Comparison of ENCODE assay signal across 11 mouse cellular contexts in the genomic region with DNA sequence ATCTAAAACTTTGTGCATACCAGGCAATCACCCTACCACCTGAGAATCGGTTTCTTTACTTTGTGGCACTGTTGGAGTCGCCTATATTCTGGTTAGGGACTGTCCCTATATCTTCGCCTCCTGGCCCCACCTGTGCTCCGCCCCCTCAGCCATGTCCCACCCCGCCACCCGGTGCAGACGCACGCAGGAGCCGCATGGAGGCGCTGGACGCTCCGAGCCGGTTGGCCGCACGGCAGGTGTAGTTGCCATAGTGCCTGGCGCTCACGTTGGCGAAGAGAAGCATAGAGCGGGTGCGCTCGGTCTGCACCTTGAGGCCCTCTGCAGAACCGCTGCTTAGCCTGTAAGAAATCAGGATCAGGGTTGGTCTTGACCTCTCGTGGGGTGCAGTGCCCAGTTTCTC. TPM values are rescaled to one million over a fixed set of nuclear protein-coding genes. Genes with fewer than 3 reads are reported as not detected.
A peak's percentile ranks its signal among the peaks of the same experiment; 100 is the strongest.
DNase-seq lines count a peak whose midpoint lies in the region; ATAC-seq and TF ChIP-seq lines count a peak whose summit lies in the region.
"Had no signal": no experiment of that assay in that cellular context is flagged by ENCODE, and none has a peak within 500 bp of the region (broad histone marks: within the 10 kb centered on the region; RNA-seq: fewer than 3 reads in every experiment).

No protein-coding gene starts in this region.

- peaks cover 42% of the 10 kb centered on the region for H3K27me3 ChIP-seq in intestine, embryonic 14.5 days (replicated peaks; ENCODE audit: control insufficient read depth, insufficient read depth, low read length)

- no peak overlapping the region for H3K4me3 ChIP-seq in layer of hippocampus, adult 2 months
- no peak overlapping the region for H3K4me3 ChIP-seq in intestine, embryonic 14.5 days (ENCODE audit: low read depth, low read length)
- H3K4me3 ChIP-seq: embryonic facial prominence, embryonic 15.5 days had no signal

- 0 out of 2 replicates have a peak, but pooled peaks have one; percentile 24 for ATAC-seq in intestine, embryonic 14.5 days (replicated peaks; ENCODE audit: low FRiP score, low TSS enrichment, low read depth)

- no peak overlapping the region for H3K4me2 ChIP-seq in intestine, embryonic 14.5 days (ENCODE audit: low read length)
- H3K4me2 ChIP-seq: embryonic facial prominence, embryonic 15.5 days had no signal

- no peaks in the 10 kb centered on the region for H3K9me3 ChIP-seq in intestine, embryonic 14.5 days (ENCODE audit: control insufficient read depth, low read length)
- H3K9me3 ChIP-seq: embryonic facial prominence, embryonic 15.5 days had no signal

- TF ChIP-seq CTCF in layer of hippocampus, adult 2 months (conservative IDR thresholded peaks at IDR 0.05): 0 out of 2 replicates have a peak, but pooled peaks have one; percentile 12

- DNase-seq in layer of hippocampus, adult 2 months (ENCODE audit: low spot score in 2 of 2): no peak
- no peak for DNase-seq in layer of hippocampus, postnatal 25 days (ENCODE audit: extremely low spot score in 1 of 2, low spot score in 1 of 2)
- peak; percentile 57 for DNase-seq in CD4-positive helper T cell, adult 2 months (ENCODE audit: low read depth, low spot score)
- peak; percentile 77 for DNase-seq in ES-CJ7 (ENCODE audit: low read depth, low spot score)
- DNase-seq in intestine, embryonic 14.5 days (ENCODE audit: low spot score): no peak
- no peak for DNase-seq in left cerebral cortex, adult 9 months (ENCODE audit: low spot score in 2 of 2)
- no peak for DNase-seq in urinary bladder, postnatal 14 days (ENCODE audit: low spot score)
- no peak for DNase-seq in gastrocnemius, postnatal 4 days (ENCODE audit: low spot score in 2 of 2)

- no peaks in the 10 kb centered on the region for H3K4me1 ChIP-seq in intestine, embryonic 14.5 days (replicated peaks; ENCODE audit: control insufficient read depth, insufficient read depth, low read length)
- H3K4me1 ChIP-seq: embryonic facial prominence, embryonic 15.5 days had no signal

- H3K27ac ChIP-seq in layer of hippocampus, adult 2 months: no peak overlapping the region
- no peak overlapping the region for H3K27ac ChIP-seq in intestine, embryonic 14.5 days (ENCODE audit: low read depth)
- H3K27ac ChIP-seq: embryonic facial prominence, embryonic 15.5 days had no signal

- no peak overlapping the region for H3K9ac ChIP-seq in intestine, embryonic 14.5 days (ENCODE audit: low read length)
- H3K9ac ChIP-seq: embryonic facial prominence, embryonic 15.5 days had no signal

- H3K36me3 ChIP-seq in intestine, embryonic 14.5 days (ENCODE audit: control insufficient read depth, insufficient read depth, low read length): no peaks in the 10 kb centered on the region
- H3K36me3 ChIP-seq: embryonic facial prominence, embryonic 15.5 days had no signal

- WGBS in intestine, embryonic 14.5 days: 14% methylated on average over 23 of the region's 23 CpGs

RNA-seq across cellular contexts. Expression of a gene that starts 12.8 kb away (rescaled TPM):
- total RNA-seq in layer of hippocampus, adult 2 months (2021): 1 to 10 TPM; 1.5 to 2.2 TPM
- total RNA-seq in layer of hippocampus, postnatal 25 days (2021): 1 to 10 TPM; 1.8 to 1.9 TPM
- 4.2 and 5.6 TPM in 2 replicates for polyA plus RNA-seq in intestine, embryonic 14.5 days (2014; fragmentation: Nextera tagmentation; extraction: Ambion mirVana)
- total RNA-seq in gastrocnemius, postnatal 4 days (2021): 1 to 10 TPM; 3.7 to 4.9 TPM

RNA-seq across cellular contexts. Expression of a gene that starts 14.2 kb away (rescaled TPM):
- 10 to 100 TPM; 24.8 TPM for total RNA-seq in layer of hippocampus, adult 2 months (2021)
- total RNA-seq in layer of hippocampus, postnatal 25 days (2021): 10 to 100 TPM; 24.0 to 29.3 TPM
- 0.67 and 0.72 TPM in 2 replicates for polyA plus RNA-seq in intestine, embryonic 14.5 days (2014; fragmentation: Nextera tagmentation; extraction: Ambion mirVana)
- under 1 TPM; 0.54 to 0.64 TPM for total RNA-seq in gastrocnemius, postnatal 4 days (2021)

RNA-seq across cellular contexts. Expression of a gene that starts 30.0 kb away (rescaled TPM):
- total RNA-seq in layer of hippocampus, adult 2 months (2021): not detected
- total RNA-seq in layer of hippocampus, postnatal 25 days (2021): not detected
- polyA plus RNA-seq in intestine, embryonic 14.5 days (2014; fragmentation: Nextera tagmentation; extraction: Ambion mirVana): not detected in 2 replicates
- not detected for total RNA-seq in gastrocnemius, postnatal 4 days (2021)
- total RNA-seq: left cerebral cortex, postnatal 25 days had no signal
- polyA plus RNA-seq: embryonic facial prominence, embryonic 15.5 days; gonadal fat pad, adult 2 months had no signal

RNA-seq across cellular contexts. Expression of a gene that starts 31.8 kb away (rescaled TPM):
- under 1 TPM in 1 of 2 experiments, not detected in 1; 0.90 TPM for total RNA-seq in layer of hippocampus, adult 2 months (2021)
- 1 to 10 TPM in 1 of 2 experiments, not detected in 1; 1.6 TPM for total RNA-seq in layer of hippocampus, postnatal 25 days (2021)
- polyA plus RNA-seq in intestine, embryonic 14.5 days (2014; fragmentation: Nextera tagmentation; extraction: Ambion mirVana): 0.39 TPM in 1 of 2 replicates, not detected in the other
- 1 to 10 TPM; 1.2 to 1.4 TPM for total RNA-seq in gastrocnemius, postnatal 4 days (2021)

RNA-seq across cellular contexts. Expression of a gene that starts 31.8 kb away (rescaled TPM):
- 10 to 100 TPM; 72.9 to 76.6 TPM for total RNA-seq in layer of hippocampus, adult 2 months (2021)
- total RNA-seq in layer of hippocampus, postnatal 25 days (2021): 10 to 100 TPM; 58.8 to 77.2 TPM
- polyA plus RNA-seq in intestine, embryonic 14.5 days (2014; fragmentation: Nextera tagmentation; extraction: Ambion mirVana): 347 and 370 TPM in 2 replicates
- 100 to 1,000 TPM; 408 to 443 TPM for total RNA-seq in gastrocnemius, postnatal 4 days (2021)

Comparison
In these comparisons a context has a peak if more than half of its experiments do, and no peak if none do; other contexts are left out.
1. DNase-seq: peak in CD4-positive helper T cell, adult 2 months (single experiment) and ES-CJ7 (single experiment); none in layer of hippocampus, adult 2 months (0 of 2), layer of hippocampus, postnatal 25 days (0 of 2), intestine, embryonic 14.5 days (single experiment), left cerebral cortex, adult 9 months (0 of 2), urinary bladder, postnatal 14 days (single experiment) and gastrocnemius, postnatal 4 days (0 of 2).
2. RNA of a gene that starts 14.2 kb away (total RNA-seq): 24.0 to 29.3 TPM in layer of hippocampus, postnatal 25 days and 24.8 TPM in layer of hippocampus, adult 2 months; 0.54 to 0.64 TPM in gastrocnemius, postnatal 4 days; every median in the first group is over 10 times any median in the second.